26 mouse cellular contexts compared by ENCODE assay signal in the genomic region with DNA sequence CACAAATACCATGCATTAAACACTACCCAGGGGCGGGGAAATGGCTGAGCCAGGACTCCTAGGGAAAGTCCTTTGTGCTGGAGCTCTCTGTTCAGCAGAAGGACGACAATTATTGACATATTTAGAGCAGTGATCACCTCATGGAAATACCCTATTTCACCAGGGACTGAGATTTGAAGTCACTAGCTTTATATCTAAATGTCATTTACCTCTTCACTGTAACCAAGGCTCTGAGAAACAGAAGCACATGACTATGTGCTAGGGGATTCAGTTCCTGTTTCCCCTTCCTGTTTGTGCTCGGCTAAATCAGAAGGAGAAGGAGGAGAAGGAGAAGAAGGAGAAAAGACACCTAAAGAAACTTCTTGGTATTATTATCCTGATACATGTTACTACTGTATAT. TPM values are rescaled to one million over a fixed set of nuclear protein-coding genes. Genes with fewer than 3 reads are reported as not detected.
A peak's percentile ranks its signal among the peaks of the same experiment; 100 is the strongest.
DNase-seq lines count a peak whose midpoint lies in the region; ATAC-seq and TF ChIP-seq lines count a peak whose summit lies in the region.
"Had no signal": no experiment of that assay in that cellular context is flagged by ENCODE, and none has a peak within 500 bp of the region (broad histone marks: within the 10 kb centered on the region; RNA-seq: fewer than 3 reads in every experiment).

No protein-coding gene starts in this region.

- H3K36me3 ChIP-seq in heart, embryonic 10.5 days = no peaks in the 10 kb centered on the region
- no peaks in the 10 kb centered on the region for H3K36me3 ChIP-seq in CH12.LX (replicated peaks in 1 of 2; ENCODE audit: control insufficient read depth in 1 of 2, insufficient read depth in 1 of 2, low read length in 1 of 2)
- H3K36me3 ChIP-seq: embryonic facial prominence, embryonic 12.5 days; hindbrain, embryonic 15.5 days; intestine, embryonic 15.5 days; limb, embryonic 13.5 days; lung, embryonic 15.5 days; midbrain, embryonic 10.5 days; stomach, embryonic 15.5 days had no signal

- 72% methylated on average over 3 of the region's 3 CpGs for WGBS in heart, embryonic 10.5 days

- TF ChIP-seq EP300 in CH12.LX (IDR thresholded peaks at IDR 0.05; ENCODE audit: low read length) = peak; percentile 95

- H3K27ac ChIP-seq in heart, embryonic 10.5 days = no peak overlapping the region
- H3K27ac ChIP-seq in CH12.LX (ENCODE audit: insufficient read depth, low read depth) = peak overlapping the region; percentile 48; the same call in 1 of the 2 replicates
- H3K27ac ChIP-seq: embryonic facial prominence, embryonic 12.5 days; gastrocnemius, adult 2 months; hindbrain, embryonic 15.5 days; intestine, embryonic 15.5 days; limb, embryonic 13.5 days; liver, embryonic 14.5 days; lung, embryonic 15.5 days; midbrain, embryonic 10.5 days; stomach, embryonic 15.5 days had no signal

- ATAC-seq in granulocyte monocyte progenitor cell, adult 5-6 weeks (replicated peaks; ENCODE audit: poor library complexity, severe bottlenecking) = peak; percentile 71
- ATAC-seq in monocyte, adult 5-6 weeks (replicated peaks; ENCODE audit: insufficient number of reproducible peaks, low FRiP score, low TSS enrichment, poor library complexity, severe bottlenecking) = peak; percentile 81
- ATAC-seq: intestine, embryonic 15.5 days; midbrain, embryonic 16.5 days had no signal

- 0 out of 2 replicates have a peak overlapping the region, but pooled peaks have one; percentile 0 for H3K9ac ChIP-seq in CH12.LX (ENCODE audit: insufficient read depth, low read depth)
- H3K9ac ChIP-seq: embryonic facial prominence, embryonic 12.5 days; hindbrain, embryonic 15.5 days; intestine, embryonic 15.5 days; limb, embryonic 13.5 days; liver, embryonic 14.5 days; lung, embryonic 15.5 days; stomach, embryonic 15.5 days had no signal

- peak; percentile 49 for DNase-seq in heart, adult 11 months
- no peak for DNase-seq in heart, embryonic 10.5 days (ENCODE audit: low spot score)
- DNase-seq in CH12.LX (ENCODE audit: extremely low read depth) = peak; percentile 73
- no peak for DNase-seq in cerebellum, postnatal 4 days (ENCODE audit: low spot score in 2 of 2)
- DNase-seq in kidney, adult 11 months = no peak
- no peak for DNase-seq in kidney, postnatal 4 days
- DNase-seq: adrenal gland, postnatal 25 days; cerebellum, adult 11 months; cerebellum, postnatal 10 days; gastrocnemius, adult 2 months; heart, postnatal 36 days; kidney, adult 9 months; kidney, postnatal 36 days; lung, postnatal 36 days; thymus, postnatal 25 days had no signal

- no peaks in the 10 kb centered on the region for H3K27me3 ChIP-seq in heart, embryonic 10.5 days (ENCODE audit: insufficient read depth, poor library complexity, severe bottlenecking)
- no peaks in the 10 kb centered on the region for H3K27me3 ChIP-seq in CH12.LX (replicated peaks)
- H3K27me3 ChIP-seq: embryonic facial prominence, embryonic 12.5 days; hindbrain, embryonic 15.5 days; intestine, embryonic 15.5 days; limb, embryonic 13.5 days; lung, embryonic 15.5 days; stomach, embryonic 15.5 days had no signal

- H3K4me1 ChIP-seq in heart, embryonic 10.5 days = no peaks in the 10 kb centered on the region
- peaks cover 25 to 48% of the 10 kb centered on the region in 2 experiments for H3K4me1 ChIP-seq in CH12.LX (ENCODE audit: control insufficient read depth in 1 of 2, insufficient read depth in 2 of 2)
- H3K4me1 ChIP-seq: embryonic facial prominence, embryonic 12.5 days; hindbrain, embryonic 15.5 days; intestine, embryonic 15.5 days; limb, embryonic 13.5 days; lung, embryonic 15.5 days; midbrain, embryonic 10.5 days; stomach, embryonic 15.5 days had no signal

- no peaks in the 10 kb centered on the region for H3K79me2 ChIP-seq in CH12.LX (replicated peaks; ENCODE audit: control insufficient read depth, extremely low read depth, insufficient read depth, poor library complexity, severe bottlenecking)

- no peaks in the 10 kb centered on the region for H3K9me3 ChIP-seq in heart, embryonic 10.5 days
- no peaks in the 10 kb centered on the region for H3K9me3 ChIP-seq in CH12.LX (replicated peaks; ENCODE audit: low read length)
- H3K9me3 ChIP-seq: embryonic facial prominence, embryonic 12.5 days; hindbrain, embryonic 15.5 days; intestine, embryonic 15.5 days; limb, embryonic 13.5 days; lung, embryonic 15.5 days; midbrain, embryonic 10.5 days; stomach, embryonic 15.5 days had no signal

- peak; percentile 4 for TF ChIP-seq RAD21 in CH12.LX (IDR thresholded peaks at IDR 0.05; ENCODE audit: low read depth, low read length)

- no peak overlapping the region for H3K4me2 ChIP-seq in CH12.LX (ENCODE audit: insufficient read depth, low read depth, poor library complexity, severe bottlenecking)
- H3K4me2 ChIP-seq: embryonic facial prominence, embryonic 12.5 days; hindbrain, embryonic 15.5 days; intestine, embryonic 15.5 days; limb, embryonic 13.5 days; lung, embryonic 15.5 days; stomach, embryonic 15.5 days had no signal

- dilution Hi-C loops in CH12.LX (cut with MboI; ENCODE audit: extremely low pct_ligation_motif_present, extremely low pct_unique_long_range_greater_than_20kb, low sequenced_read_pairs) = no loop called here

- no peak for TF ChIP-seq POLR2A in CH12.LX (IDR thresholded peaks at IDR 0.05; ENCODE audit: low read depth, low read length)

- no peak for TF ChIP-seq CTCF in CH12.LX (conservative IDR thresholded peaks at IDR 0.05 in 1 of 2, IDR thresholded peaks at IDR 0.05 in 1 of 2; ENCODE audit: low read depth in 2 of 2, low read length in 2 of 2)

- in situ Hi-C loops in CH12.LX (cut with MboI; ENCODE audit: low pct_ligation_motif_present, low pct_unique_long_range_greater_than_20kb, low sequenced_read_pairs) = no loop called here

- no peak overlapping the region for H3K4me3 ChIP-seq in heart, embryonic 10.5 days
- no peak overlapping the region for H3K4me3 ChIP-seq in CH12.LX (replicated peaks in 1 of 3; ENCODE audit: low read depth in 2 of 3, low read length in 2 of 3, poor library complexity in 1 of 3)
- H3K4me3 ChIP-seq: embryonic facial prominence, embryonic 12.5 days; gastrocnemius, adult 2 months; hindbrain, embryonic 15.5 days; intestine, embryonic 15.5 days; limb, embryonic 13.5 days; lung, embryonic 15.5 days; midbrain, embryonic 10.5 days; stomach, embryonic 15.5 days had no signal

TF ChIP-seq in CH12.LX, 34 proteins besides CTCF, POLR2A, EP300 and RAD21 (continues in another document):
- TF ChIP-seq RCOR1 (conservative IDR thresholded peaks at IDR 0.05; ENCODE audit: low read depth, low read length) (no peak), TBP (conservative IDR thresholded peaks at IDR 0.05; ENCODE audit: low read depth, low read length) (no peak), ZC3H11A (IDR thresholded peaks at IDR 0.05; ENCODE audit: low read depth, low read length) (no peak), ZKSCAN1 (IDR thresholded peaks at IDR 0.05; ENCODE audit: borderline replicate concordance, low read depth, low read length) (no peak), ETS1 (conservative IDR thresholded peaks at IDR 0.05; ENCODE audit: low read depth, low read length) (peak; percentile 77), USF1 (IDR thresholded peaks at IDR 0.05; ENCODE audit: low read depth, low read length) (peak; percentile 48), MEF2A (IDR thresholded peaks at IDR 0.05; ENCODE audit: borderline replicate concordance, low read depth, low read length) (no peak; the same call in 1 of the 2 replicates), MAFK (IDR thresholded peaks at IDR 0.05; ENCODE audit: insufficient replicate concordance, low read length) (peak; percentile 62; the same call in 1 of the 2 replicates), GABPA (IDR thresholded peaks at IDR 0.05; ENCODE audit: insufficient replicate concordance, low read depth, low read length) (no peak), SIN3A (IDR thresholded peaks at IDR 0.05; ENCODE audit: low read length) (peak; percentile 69; the same call in 1 of the 2 replicates), NELFE (IDR thresholded peaks at IDR 0.05; ENCODE audit: low read depth, low read length) (no peak), ELF1 (IDR thresholded peaks at IDR 0.05; ENCODE audit: low read depth, low read length) (peak; percentile 70), JUND (conservative IDR thresholded peaks at IDR 0.05; ENCODE audit: low read depth, low read length) (peak; percentile 37; the same call in 1 of the 2 replicates), SMC3 (IDR thresholded peaks at IDR 0.05; ENCODE audit: low read depth, low read length) (0 out of 2 replicates have a peak, but pooled peaks have one; percentile 11), TCF12 (IDR thresholded peaks at IDR 0.05; ENCODE audit: low read depth, low read length) (peak; percentile 53; the same call in 1 of the 2 replicates), E2F4 (IDR thresholded peaks at IDR 0.05; ENCODE audit: insufficient replicate concordance, low read depth, low read length) (0 out of 2 replicates have a peak, but pooled peaks have one; percentile 73), CHD2 (IDR thresholded peaks at IDR 0.05; ENCODE audit: low read length) (peak; percentile 66; the same call in 1 of the 2 replicates), PAX5 (IDR thresholded peaks at IDR 0.05; ENCODE audit: low read length) (no peak), JUN (IDR thresholded peaks at IDR 0.05; ENCODE audit: insufficient read depth, low read depth, low read length) (peak; percentile 71), BHLHE40 (IDR thresholded peaks at IDR 0.05; ENCODE audit: low read depth, low read length) (peak; percentile 90), CHD1 (IDR thresholded peaks at IDR 0.05; ENCODE audit: low read depth, low read length) (no peak), USF2 (conservative IDR thresholded peaks at IDR 0.05; ENCODE audit: low read depth, low read length) (0 out of 2 replicates have a peak, but pooled peaks have one; percentile 3), MXI1 (IDR thresholded peaks at IDR 0.05; ENCODE audit: low read depth, low read length) (no peak), NRF1 (IDR thresholded peaks at IDR 0.05; ENCODE audit: low read depth, low read length) (no peak), MAZ (IDR thresholded peaks at IDR 0.05; ENCODE audit: low read depth, low read length) (0 out of 2 replicates have a peak, but pooled peaks have one; percentile 39), ZNF384 (IDR thresholded peaks at IDR 0.05; ENCODE audit: low read depth, low read length) (no peak), ZMIZ1 (IDR thresholded peaks at IDR 0.05; ENCODE audit: low read depth, low read length) (no peak), POLR2AphosphoS2 (IDR thresholded peaks at IDR 0.05; ENCODE audit: low read depth, low read length) (no peak)

RNA-seq across cellular contexts. Expression of gene Rel, which starts 52.5 kb away (rescaled TPM):
- 1.2 and 1.8 TPM in 2 replicates for polyA plus RNA-seq in heart, embryonic 10.5 days (2016; fragmentation: Nextera tagmentation; extraction: Ambion mirVana)
- 21.5 and 28.4 TPM in 2 replicates for total RNA-seq in CH12.LX (2012; rRNA removed)
- 21.1 and 26.2 TPM in 2 replicates for total RNA-seq in CH12.LX (2014; rRNA removed)
- polyA plus RNA-seq in CH12.LX (2012; ENCODE audit: insufficient read length, low read depth) = 31.6 and 38.1 TPM in 2 replicates
- 15.1 and 18.5 TPM in 2 replicates for total RNA-seq in granulocyte monocyte progenitor cell, adult 5-6 weeks (2014; fragmentation: Nextera tagmentation)
- 9.8 and 10.0 TPM in 2 replicates for total RNA-seq in granulocyte monocyte progenitor cell, adult 5-6 weeks (2017)
- total RNA-seq in monocyte, adult 5-6 weeks (2017) = 66.8 to 77.1 TPM (median 69.6 TPM) in 3 replicates

Comparison
In these comparisons a context has a peak if more than half of its experiments do, and no peak if none do; other contexts are left out.
1. DNase-seq: peak in heart, adult 11 months (single experiment) and CH12.LX (single experiment); none in heart, embryonic 10.5 days (single experiment), cerebellum, postnatal 4 days (0 of 2), kidney, adult 11 months (single experiment) and kidney, postnatal 4 days (0 of 2).